Mouse (Mus musculus): ENCODE data around the gene Cpm.

DNA sequence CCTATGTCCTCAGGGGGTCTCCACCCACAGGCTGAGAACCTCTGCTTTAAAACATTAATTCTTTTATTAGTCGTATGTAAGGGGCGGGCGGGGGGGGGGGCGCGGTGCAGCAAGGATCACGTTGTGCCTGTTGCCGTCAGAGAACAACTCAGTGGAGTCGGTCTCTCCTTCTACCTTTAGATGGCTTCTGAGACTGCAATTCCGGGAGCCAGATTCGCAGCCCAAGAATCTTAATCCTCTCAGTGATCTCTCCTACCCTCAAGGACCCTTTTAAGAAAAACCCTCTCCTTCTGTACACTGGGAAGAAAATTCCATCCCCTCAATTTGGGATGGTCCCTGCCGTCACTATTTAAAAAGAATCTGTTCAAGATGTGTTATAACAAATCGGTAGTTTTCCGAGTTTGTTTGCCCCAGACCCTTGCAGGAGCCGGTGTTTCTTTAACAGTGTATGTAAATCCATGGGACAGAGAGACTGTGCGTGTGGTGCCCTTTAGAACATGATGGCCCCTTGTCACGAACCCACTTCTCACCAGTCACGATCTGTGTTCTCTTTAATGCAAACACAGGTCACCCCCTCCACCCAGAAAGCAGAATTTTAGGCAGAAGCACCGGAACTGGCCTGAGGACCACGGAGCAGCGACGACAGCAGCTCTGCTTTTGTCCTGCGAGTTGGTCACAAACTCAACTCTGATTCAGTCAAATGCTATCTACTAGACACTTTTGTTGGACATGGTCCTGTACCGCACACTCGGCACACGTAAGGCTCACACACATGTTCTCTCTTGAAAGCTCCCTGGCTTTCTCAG lies 734 bp upstream of the Cpm start:
- TF ChIP-seq CTCF (conservative IDR thresholded peaks at IDR 0.05 in 1 of 2, IDR thresholded peaks at IDR 0.05 in 1 of 2; ENCODE audit: low read depth in 2 of 2, low read length in 2 of 2), result no peak
- TF ChIP-seq JUN (IDR thresholded peaks at IDR 0.05; ENCODE audit: insufficient read depth, low read depth, low read length), result no peak
- no peak for TF ChIP-seq JUND (conservative IDR thresholded peaks at IDR 0.05; ENCODE audit: low read depth, low read length)
- TF ChIP-seq POLR2A (IDR thresholded peaks at IDR 0.05; ENCODE audit: low read depth, low read length), result no peak
